Mouse (Mus musculus) neural tube, embryonic 10.5 days (tissue): ENCODE measurements around the gene Kcnc2.
"Not testable (repeated sequence)": the region's sequence is repeated elsewhere in the genome, so short reads cannot be mapped to it uniquely, and the experiment has no call there.

Experiments used
- DNase-seq: peaks from one replicate; pipeline ENCODE4 v3.0.0-alpha.2; 2017; ENCODE audit warnings: low spot score; ENCODE audit errors: extremely low spot score

Gene Kcnc2

DNA sequence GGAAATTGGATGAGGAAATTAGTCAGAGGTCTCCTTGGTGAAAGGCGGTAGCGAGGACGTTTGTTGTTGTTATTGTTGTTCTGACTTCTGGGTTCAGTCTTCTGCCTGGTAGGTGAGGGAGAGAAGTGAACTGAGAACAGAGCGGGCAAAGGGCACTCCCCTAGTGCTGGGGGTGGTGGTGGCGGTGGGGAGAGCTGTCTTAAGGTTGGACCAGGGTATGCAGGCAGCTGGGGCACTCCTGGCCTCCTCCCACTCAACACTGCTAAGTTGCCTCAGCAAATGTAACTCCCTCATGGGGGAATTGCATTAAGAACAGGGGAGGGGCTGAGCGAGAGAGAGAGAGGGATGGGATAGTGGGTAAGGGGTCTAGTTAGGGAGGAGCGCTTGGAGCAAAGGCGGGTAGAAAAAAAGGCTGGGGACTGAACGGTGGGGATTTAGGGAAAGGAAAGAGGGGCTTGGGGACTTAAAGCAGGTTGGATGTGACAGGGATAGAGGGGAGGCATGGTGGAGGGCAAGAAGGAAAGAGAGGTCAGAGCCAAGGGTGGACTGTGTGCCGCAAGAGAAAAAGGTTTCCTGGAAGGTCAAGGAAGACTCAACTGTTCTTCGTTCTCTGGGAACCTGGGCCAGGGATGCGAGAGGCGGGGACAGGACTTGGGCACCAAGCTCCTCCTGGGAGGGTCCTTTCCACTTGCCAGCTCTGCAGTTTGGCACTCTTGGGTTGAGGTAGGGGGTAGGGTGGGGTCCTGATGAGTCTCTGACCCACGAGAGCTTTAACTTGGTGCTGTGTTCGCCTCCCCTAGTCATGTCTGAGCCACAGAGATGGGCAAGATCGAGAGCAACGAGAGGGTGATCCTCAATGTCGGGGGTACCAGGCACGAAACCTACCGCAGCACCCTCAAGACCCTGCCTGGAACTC, at the start of gene Kcnc2:
Gene Kcnc2 (plus strand): TSS at position 235 of the 916 bp plus-strand sequence.
- no peak for DNase-seq

DNA sequence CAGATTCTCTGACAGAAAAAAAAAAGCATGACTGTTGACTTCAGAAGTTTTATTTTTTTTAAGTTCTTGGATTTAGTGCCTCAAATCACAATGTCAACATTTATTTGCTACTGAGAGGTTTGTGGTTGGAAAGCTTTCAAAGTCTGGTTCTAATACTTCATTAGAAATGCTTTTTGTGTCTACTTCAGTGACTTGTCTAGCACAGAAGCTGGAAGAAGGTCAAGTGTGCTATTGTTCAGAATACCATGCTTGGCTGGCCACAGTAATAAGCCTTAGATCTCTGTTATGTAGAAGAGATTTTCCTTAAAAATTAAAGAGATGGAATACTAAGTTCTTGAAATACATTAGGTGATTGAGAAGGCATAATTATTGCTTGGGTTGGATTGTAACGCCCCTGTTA, 43.8 kb upstream of the Kcnc2 start:
- DNase-seq, result no peak

DNA sequence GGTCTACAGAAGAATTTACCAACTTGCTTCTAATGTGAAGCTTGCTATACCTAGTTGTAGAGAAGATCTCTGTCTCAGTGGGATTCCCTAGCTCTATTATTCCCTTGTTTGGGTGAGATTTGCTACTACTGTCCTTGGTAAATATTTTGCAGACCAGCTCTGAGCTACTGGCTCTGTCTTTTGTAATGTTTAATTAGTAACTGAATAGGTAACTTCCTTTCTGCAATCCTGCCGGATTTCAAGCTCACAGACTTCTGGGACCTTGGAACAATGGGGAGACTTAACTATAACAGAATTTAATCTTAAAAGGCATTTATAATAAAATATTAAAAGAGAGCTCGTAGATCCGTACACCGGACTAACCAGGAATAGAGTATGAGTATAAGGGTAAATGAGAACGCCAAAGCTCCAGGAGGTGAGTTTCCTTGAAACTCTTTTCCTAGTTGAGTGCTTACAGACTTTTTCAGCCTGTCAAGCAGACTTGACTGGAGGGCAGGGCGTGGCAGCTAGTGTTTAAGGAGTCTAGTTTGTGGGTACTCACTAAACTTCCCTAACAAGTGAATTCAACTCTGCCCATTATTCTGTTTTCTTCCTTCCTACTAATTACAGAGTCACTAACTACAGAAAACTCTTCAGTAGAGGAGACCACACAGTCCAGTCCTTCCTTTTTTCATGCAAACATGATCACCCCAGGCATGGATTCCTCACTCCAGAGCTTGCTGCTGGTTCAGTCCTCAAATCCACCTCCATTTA, 41.7 kb upstream of the Kcnc2 start:
- DNase-seq, result not testable (repeated sequence)

DNA sequence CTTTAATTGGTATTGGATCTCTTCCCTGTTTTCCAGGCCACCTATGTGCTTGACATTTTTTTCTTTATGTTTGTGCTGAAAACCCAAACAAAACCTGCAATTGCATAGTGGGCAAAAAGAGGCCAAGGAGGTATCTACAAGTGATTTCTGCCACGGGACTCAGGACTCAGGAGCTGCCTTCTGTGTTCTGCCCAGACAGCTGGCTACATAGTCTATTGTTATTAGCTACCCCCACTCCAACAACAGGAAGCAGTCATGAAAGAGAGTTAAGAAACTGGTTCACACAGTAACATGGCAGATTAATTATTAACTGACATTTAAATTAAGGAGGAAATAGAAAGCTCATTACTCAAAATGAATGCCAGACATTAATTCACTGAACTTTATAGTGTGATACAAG, 38.2 kb upstream of the Kcnc2 start:
- not testable (repeated sequence) for DNase-seq

DNA sequence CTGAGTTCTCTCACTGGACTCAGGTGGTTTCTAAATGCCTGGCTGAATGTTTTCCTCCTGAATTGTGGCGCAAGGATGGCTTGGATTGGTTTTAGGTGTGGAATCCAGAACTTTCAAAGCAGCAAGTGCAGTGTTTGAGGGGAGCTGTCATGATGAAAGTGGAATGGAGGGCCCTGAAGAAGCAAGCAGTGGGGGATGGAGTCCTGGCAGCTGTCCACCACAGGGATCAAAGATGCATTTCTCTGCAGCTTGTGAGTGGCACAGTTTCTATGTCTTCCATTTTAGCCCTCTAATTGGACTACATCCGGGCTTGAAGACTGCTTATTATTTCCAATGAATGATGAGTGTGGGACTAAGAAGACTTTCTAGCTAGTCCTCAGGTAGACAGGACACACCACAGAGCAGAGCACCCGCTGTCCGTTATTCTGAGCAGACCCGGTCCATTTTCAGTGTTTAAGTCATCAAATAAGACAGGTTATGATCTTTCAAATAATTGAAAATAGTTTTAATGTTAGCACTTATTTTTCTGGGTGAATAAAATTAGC, 35.5 kb upstream of the Kcnc2 start:
- DNase-seq, result not testable (repeated sequence)

DNA sequence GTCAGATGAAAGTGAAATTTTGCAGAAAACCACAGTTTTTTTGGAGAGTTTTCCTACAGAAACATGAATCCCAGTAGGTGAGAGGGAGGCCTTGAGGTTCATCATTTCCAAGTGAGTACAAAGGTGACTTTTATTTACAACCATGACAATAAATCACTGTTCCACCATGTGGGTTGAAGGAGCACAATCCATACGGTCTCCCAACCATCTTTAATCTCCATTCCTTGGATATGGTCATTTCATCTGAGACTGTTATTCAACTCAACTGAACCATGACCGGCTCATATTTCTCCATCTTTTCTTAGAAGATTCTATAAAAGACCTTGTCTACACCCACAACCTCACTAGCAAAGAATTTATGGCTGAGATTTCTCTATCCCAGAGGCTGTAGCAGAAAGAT, 22.6 kb upstream of the Kcnc2 start:
- DNase-seq, result no peak

DNA sequence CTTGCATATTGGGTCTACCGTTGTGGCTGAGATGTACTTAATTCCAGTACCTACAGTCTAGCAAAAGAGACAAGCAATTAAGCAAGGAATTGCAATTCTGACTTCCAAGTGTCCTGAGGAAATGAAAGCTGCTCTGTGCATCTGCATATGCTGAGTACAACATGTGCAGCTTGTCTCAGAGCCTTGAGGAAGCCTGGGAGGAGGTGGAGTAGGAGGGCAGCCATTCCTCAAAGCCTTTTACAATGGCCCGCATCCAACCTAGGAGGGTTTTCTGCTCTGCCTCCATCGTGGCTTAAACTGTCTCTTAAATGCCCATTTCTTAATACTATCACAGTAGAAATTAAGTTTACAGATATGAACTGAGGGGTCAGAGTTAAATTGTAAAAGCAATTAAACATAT, 7.5 kb upstream of the Kcnc2 start:
- DNase-seq, result no peak

DNA sequence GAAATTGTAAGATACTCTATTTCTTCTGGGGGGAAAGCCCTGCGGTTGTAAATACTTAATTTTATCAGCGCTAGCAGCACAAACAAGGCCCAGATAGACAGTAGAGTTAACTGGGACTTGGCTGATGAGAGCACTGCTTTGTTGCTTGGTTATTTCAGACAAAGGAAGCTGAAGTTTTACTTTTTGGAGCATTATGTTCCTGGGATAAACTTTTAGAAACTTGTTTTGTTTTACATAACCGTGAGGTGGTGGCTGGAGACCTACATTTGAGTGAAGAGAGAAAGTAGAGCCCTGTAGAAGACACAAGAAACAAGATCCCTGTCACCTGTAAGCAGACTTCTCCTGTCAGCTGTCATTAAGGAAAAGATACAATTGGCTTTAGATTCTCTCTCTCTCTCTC, 1.4 kb upstream of the Kcnc2 start:
- no peak for DNase-seq

DNA sequence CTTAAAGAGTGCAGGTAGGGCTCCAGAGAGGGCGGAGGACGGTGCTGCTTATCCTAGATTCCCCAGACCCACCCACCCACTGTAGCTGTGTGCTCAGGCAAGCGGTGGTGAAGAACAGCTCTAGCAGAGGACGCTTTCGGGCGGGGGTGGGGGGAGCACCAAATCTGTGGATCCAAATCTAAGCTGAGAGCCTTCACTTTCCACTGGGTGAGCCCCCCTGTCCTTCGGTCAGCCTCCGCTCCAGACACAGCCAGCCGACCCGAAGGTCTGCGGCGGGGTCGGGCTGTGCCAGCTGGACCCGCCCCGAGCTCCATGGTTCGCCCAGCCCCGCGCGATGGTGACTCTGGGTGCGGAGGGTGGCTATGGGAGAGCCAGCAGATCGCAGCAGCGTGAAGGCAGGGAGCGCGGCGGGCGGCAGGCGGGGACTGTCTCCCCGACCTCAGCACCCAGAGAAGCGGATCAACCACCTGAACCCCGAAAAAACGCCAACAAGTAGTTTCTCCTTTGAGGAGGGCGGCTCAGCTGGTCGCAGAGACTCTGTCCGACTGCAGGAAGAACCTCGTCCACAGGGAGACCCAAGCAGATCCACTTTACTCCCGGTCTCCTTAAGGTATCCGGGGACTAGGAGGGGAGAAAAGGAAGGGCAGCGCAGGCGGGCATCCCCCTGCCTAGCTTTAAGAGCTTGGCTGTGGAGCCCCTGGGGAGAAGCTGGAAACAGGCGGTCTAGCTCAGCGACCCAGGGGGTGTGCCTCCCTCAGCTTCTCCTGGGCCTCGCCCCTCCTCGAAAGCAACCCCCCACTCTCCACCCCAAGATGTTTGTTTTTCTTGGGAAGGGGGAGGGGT, 761 bp upstream of the Kcnc2 start:
- DNase-seq, result peak; percentile 54

DNA sequence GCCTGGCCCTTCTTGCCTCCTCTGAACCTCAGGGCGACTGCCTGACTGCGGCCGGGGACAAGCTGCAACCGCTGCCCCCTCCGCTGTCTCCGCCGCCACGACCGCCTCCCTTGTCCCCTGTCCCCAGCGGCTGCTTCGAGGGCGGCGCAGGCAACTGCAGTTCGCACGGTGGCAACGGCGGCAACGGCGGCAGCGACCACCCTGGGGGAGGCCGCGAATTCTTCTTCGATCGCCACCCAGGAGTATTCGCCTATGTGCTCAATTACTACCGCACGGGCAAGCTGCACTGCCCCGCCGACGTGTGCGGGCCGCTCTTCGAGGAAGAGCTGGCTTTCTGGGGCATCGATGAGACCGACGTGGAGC, 863 bp downstream of the Kcnc2 start:
- DNase-seq, result peak; percentile 52

DNA sequence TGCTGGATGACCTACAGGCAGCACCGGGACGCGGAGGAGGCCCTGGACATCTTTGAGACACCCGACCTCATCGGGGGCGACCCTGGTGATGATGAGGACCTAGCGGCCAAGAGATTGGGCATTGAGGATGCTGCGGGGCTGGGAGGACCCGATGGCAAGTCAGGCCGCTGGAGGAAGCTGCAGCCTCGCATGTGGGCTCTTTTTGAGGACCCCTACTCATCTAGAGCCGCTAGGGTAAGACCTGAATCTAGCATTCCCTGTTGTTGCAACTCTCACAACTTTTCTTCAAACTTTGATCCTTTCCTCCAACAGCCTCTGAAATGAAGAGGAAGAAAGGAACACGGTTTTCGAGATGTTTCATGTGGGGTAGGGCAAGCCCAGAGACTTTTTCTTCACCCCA, 1.2 kb downstream of the Kcnc2 start:
- DNase-seq, result no peak

DNA sequence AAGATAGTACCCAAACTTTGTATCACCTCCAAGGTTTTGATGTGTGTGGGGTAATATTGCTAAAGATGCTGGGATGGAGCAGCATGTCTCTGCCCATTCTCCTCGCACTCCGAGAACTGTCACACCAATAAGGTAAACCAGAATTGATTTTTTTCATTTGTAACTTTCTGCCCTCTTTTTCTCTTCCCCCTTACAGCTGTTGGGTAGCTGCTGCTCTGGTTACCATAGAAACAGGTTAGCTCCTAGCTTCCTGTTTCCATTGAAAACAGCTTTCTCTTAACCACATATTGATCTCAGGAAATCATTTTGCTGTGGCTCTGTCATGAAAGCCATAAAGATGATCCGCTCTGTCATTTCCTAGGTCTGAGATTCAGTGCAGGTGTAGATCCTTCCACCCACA, 7.1 kb downstream of the Kcnc2 start:
- no peak for DNase-seq

DNA sequence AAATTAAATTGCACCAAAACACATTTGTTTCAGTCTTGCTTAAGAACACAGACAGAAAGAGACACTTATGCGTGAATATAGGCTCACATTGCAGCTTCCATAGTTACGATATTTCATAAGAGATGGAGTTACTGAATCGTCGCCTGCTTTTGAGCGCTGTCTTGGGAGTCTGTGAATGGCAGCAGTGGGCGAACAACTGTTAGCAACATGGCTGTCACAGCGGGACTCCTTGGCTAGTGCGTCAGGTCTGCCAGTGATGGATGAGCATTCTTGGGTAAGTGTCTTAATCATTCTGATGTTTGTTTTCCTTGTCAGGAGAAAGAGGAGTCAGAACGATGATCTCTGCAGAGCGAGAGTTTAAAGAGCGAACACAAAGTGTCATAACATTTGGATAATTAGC, 44.2 kb downstream of the Kcnc2 start:
- DNase-seq, result peak; percentile 37

DNA sequence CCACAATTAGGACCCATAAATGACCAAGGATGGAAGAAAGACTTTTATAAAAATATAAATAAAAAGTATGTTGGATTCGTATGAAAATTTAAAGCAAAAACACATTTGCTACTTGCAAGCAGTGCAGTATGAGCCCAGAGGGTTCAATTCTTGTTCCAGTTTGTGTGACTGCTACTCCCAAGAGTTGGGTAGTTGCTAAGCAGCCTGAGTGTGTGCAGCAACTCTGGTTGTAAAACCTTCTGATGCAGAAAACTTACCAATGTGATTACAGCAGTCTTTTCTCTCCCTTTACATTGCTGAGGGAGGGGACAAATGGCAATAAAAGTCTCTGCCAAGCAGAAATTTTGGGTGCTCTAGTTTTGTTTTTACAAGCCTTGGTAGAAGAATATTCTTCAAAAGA, 46.9 kb downstream of the Kcnc2 start:
- DNase-seq, result no peak

DNA sequence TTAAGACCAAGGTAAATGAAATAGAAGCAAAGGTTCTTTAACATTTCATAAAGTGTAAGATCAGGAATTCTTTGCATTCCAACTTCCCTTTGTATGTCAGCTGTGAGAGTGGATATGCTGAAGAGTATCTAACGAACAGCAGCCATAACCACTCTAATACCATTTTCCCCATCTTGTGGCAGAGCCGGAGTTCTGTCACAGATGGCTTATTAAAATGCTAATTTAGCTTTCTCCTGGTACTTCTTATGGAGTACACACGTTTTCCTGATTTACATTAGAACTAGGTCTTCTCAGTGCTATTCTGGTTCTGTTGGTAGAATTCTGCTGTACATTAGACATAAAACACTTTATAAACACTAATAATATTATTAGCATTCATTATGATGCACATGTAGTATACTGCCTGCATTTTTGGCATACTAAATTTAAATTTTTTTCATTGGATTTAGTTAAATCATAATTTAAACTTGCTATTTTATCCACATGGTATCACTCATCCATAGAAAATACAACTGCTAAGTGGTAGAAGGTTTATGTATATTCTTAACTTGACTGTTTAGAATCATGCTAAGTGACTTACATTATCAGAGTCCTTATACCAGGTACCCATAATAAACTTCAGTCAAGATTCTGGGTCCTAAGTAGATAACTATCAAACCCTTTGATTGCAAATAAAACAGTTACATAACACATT, 86.9 kb downstream of the Kcnc2 start:
- DNase-seq, result no peak

DNA sequence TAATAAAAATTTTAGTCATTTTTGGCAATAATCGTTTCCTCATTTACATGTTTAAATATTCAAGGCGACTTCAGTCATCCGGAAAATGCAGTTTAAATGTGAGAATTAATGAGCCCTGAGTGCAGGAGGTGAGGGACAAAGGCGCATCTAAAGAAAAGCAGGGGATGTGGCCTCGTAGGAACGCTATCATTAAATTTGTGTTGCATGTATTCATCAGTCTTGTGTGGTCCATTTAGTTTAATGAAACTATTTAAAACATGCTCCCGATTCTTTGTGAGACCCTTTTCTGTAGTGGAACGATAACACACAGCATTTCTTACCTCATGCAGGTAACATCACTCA, 87.4 kb downstream of the Kcnc2 start:
- DNase-seq, result no peak

DNA sequence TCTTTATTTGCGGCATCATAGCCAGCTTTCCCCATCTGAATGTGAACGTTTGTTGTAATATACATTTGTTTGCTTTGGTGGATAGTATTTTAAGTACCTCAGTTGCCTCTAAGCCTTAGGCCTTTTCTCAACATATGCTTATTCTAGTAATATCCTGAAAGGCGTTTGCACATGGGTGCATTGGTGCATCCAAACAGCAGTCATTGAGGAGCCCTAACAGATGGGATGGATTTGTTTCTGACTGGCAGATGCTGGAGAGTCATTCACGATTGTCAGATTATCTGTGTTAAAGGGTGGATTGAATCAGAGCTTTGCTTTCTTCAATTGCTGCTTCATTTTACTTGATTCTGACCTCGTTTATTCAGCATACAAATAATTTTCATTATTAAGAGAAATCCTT, 89.8 kb downstream of the Kcnc2 start:
- no peak for DNase-seq

DNA sequence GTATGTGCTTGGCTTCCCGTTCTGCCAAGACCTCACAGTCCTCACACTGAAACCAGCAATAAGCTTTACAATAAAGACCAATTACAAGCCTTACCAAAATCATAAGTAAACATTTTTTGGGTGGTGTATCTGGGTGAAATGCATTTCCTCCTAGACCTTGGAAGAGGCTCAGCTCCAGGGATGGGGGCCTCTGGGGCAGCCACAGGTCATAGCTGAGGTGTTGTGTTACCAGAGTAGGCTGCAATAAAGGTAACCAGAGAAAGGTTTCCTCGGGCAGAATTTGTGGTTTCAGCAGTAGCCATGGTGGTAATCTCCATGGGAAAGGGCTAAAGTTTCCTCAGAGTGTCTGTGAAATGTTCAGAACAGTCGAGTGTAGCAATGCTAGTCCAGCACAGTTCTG, 97.4 kb downstream of the Kcnc2 start:
- no peak for DNase-seq

DNA sequence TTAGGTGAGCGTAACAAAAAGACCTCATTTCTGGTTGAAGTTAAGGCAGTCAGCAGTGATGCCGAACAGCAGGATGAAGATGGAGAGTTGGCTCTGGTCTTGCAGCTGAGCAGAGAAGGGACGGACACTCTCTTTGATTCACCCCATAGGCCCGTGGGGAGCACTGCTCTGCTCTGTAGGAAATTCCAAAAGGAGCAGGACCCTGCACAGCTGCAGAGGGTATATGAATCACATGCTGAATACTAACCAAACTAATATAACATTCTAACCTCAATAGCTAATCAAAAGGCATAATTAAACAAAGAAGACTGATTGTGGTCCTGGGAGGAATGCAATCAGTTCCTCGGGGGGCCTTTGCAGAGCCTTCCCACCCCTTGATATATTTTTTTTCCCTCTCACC, 106.2 kb downstream of the Kcnc2 start:
- DNase-seq, result no peak

DNA sequence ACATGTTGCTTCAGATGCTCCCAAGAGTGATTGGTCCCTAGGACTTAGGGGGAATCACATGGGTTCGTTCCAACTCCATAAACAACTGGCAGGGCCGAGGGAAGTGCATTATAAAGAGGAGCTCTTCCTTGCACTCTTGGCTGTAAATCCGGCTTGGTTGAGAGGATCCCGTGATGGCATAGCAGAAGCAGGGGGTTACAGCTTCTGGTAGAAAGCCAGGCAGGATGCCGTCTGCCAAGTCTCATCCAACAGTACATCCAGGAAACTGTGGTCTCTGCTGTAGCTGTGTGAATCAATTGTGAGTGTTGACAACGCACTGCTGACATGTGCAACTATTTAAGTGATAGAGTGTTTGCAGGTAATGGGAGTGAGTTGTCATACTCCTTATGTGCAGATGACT, 107.5 kb downstream of the Kcnc2 start:
- DNase-seq, result no peak

DNA sequence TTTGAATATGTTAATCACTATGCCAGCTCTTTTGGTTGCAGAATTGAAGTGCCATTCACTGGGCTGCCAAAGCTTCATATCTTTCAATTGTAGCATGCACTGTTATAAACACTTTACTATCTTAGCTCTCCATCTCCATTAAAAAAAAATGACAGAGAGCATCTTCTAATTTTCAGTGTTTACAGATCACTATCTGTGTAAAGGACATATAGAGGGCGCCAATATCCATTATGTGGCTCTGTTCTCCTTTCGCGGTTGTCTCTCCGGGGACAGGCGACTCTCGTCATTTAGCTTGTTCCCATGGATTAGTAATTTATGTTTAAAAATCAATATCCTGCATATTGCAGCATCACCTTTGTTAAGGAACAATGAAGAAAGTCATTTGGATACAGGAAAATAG, 109.7 kb downstream of the Kcnc2 start:
- DNase-seq, result no peak
